Mouse (Mus musculus): Measurements from ENCODE around the gene Chpf2. TPM values are rescaled to one million over a fixed set of nuclear protein-coding genes. Genes with fewer than 3 reads are reported as not detected.

Chpf2 gene
- 20.2 and 22.1 TPM in 2 replicates for polyA plus RNA-seq (2012; rRNA removed)

GRCm38 (mm10) chr5:24586547-24587199, at the start of gene Chpf2:
TSS of gene Chpf2 (plus strand) at chr5:24586741.

GRCm38 (mm10) chr5:24540387-24541143, 46.0 kb upstream of the Chpf2 start, which contains the start of gene Asb10:
TSS of gene Asb10 (minus strand) at chr5:24540978.

GRCm38 (mm10) chr5:24556709-24557108, 29.8 kb upstream of the Chpf2 start, which contains the start of gene 4931409K22Rik:
TSS of gene 4931409K22Rik (minus strand) at chr5:24556809.

GRCm38 (mm10) chr5:24577183-24577929, 9.2 kb upstream of the Chpf2 start, which contains the start of gene Abcf2:
TSS of gene Abcf2 (minus strand) at chr5:24577467.

GRCm38 (mm10) chr5:24623986-24624821, 37.7 kb downstream of the Chpf2 start, which contains the start of gene Smarcd3:
TSS of gene Smarcd3 (minus strand) at chr5:24624411.

Other genes with a start within 250 kb of the Chpf2 start
- 24.6 and 31.4 TPM in 2 replicates for gene Kcnh2, start 235.1 kb upstream of the Chpf2 start, polyA plus RNA-seq (2012; rRNA removed)
- 6.3 and 7.0 TPM in 2 replicates for gene Nos3, start 221.9 kb upstream of the Chpf2 start, polyA plus RNA-seq (2012; rRNA removed)
- gene Atg9b, start 194.6 kb upstream of the Chpf2 start, polyA plus RNA-seq (2012; rRNA removed): 0.38 and 0.76 TPM in 2 replicates
- gene Abcb8, start 193.1 kb upstream of the Chpf2 start, polyA plus RNA-seq (2012; rRNA removed): 38.0 and 40.4 TPM in 2 replicates
- 0.61 and 2.1 TPM in 2 replicates for gene Asic3, start 173.3 kb upstream of the Chpf2 start, polyA plus RNA-seq (2012; rRNA removed)
- gene Cdk5, start 163.2 kb upstream of the Chpf2 start, polyA plus RNA-seq (2012; rRNA removed): 80.4 and 94.6 TPM in 2 replicates
- gene Slc4a2, start 162.9 kb upstream of the Chpf2 start, polyA plus RNA-seq (2012; rRNA removed): 42.8 and 52.9 TPM in 2 replicates
- gene Fastk, start 141.5 kb upstream of the Chpf2 start, polyA plus RNA-seq (2012; rRNA removed): 105 and 166 TPM in 2 replicates
- gene Tmub1, start 138.9 kb upstream of the Chpf2 start, polyA plus RNA-seq (2012; rRNA removed): 20.9 and 24.5 TPM in 2 replicates
- 123 and 155 TPM in 2 replicates for gene Agap3, start 134.6 kb upstream of the Chpf2 start, polyA plus RNA-seq (2012; rRNA removed)
- gene Gbx1, start 59.5 kb upstream of the Chpf2 start, polyA plus RNA-seq (2012; rRNA removed): 0.43 and 0.80 TPM in 2 replicates
- 0.36 and 0.98 TPM in 2 replicates for gene Asb10, start 45.8 kb upstream of the Chpf2 start, polyA plus RNA-seq (2012; rRNA removed)
- 0.14 and 0.21 TPM in 2 replicates for gene 4931409K22Rik, start 29.9 kb upstream of the Chpf2 start, polyA plus RNA-seq (2012; rRNA removed)
- gene Abcf2, start 9.3 kb upstream of the Chpf2 start, polyA plus RNA-seq (2012; rRNA removed): 92.7 and 95.7 TPM in 2 replicates
- gene Smarcd3, start 37.7 kb downstream of the Chpf2 start, polyA plus RNA-seq (2012; rRNA removed): 71.6 and 79.7 TPM in 2 replicates
- 35.8 and 38.3 TPM in 2 replicates for gene Nub1, start 98.8 kb downstream of the Chpf2 start, polyA plus RNA-seq (2012; rRNA removed)
- gene Wdr86, start 144.0 kb downstream of the Chpf2 start, polyA plus RNA-seq (2012; rRNA removed): 16.0 and 41.0 TPM in 2 replicates
- 0.11 and 0.13 TPM in 2 replicates for gene Crygn, start 171.3 kb downstream of the Chpf2 start, polyA plus RNA-seq (2012; rRNA removed)

Data from central nervous system, embryonic 11.5 days (tissue).